Mouse (Mus musculus) heart, embryonic 16.5 days (tissue): Measurements from ENCODE around the gene Brd4. TPM values are rescaled to one million over a fixed set of nuclear protein-coding genes. Genes with fewer than 3 reads are reported as not detected.

Experiments used
- ATAC-seq: fragments of 200-750 bp; cut with Nextera tagmentation; replicated peaks from 2 replicates; pipeline ENCODE4 v1.8.0; 2017; ENCODE audit warnings: moderate number of reproducible peaks; ENCODE audit not compliant: insufficient read depth, low FRiP score; ENCODE audit errors: extremely low read depth
- H3K27ac ChIP-seq: fragments of 300-500 bp; sonication (generic); 2 replicates; pipeline ENCODE4 v1.5.1; 2014; ENCODE audit warnings: mild to moderate bottlenecking, low read length, control low read depth, moderate library complexity
- H3K27me3 ChIP-seq: fragments of 300-500 bp; sonication (generic); 2 replicates; pipeline ENCODE4 v1.6.1; 2014; ENCODE audit warnings: low read length, mixed read lengths; ENCODE audit not compliant: control insufficient read depth, insufficient read depth
- H3K36me3 ChIP-seq: fragments of 300-500 bp; sonication (generic); 2 replicates; pipeline ENCODE4 v1.6.1; 2014; ENCODE audit not compliant: control insufficient read depth, insufficient read depth
- H3K4me1 ChIP-seq: fragments of 300-500 bp; sonication (generic); 2 replicates; pipeline ENCODE4 v1.6.1; 2014; ENCODE audit warnings: low read length, mixed read lengths; ENCODE audit not compliant: control insufficient read depth, insufficient read depth
- H3K4me2 ChIP-seq: fragments of 300-500 bp; sonication (generic); 2 replicates; pipeline ENCODE4 v1.6.1; 2014; ENCODE audit warnings: low read depth, mild to moderate bottlenecking, control low read depth, low read length
- H3K4me3 ChIP-seq: fragments of 300-500 bp; sonication (generic); 2 replicates; pipeline ENCODE4 v1.5.1; 2014; ENCODE audit warnings: mild to moderate bottlenecking, control low read depth, low read length
- H3K9ac ChIP-seq: fragments of 300-500 bp; sonication (generic); 2 replicates; pipeline ENCODE4 v1.6.1; 2014; ENCODE audit warnings: low read length, control low read depth
- H3K9me3 ChIP-seq: fragments of 300-500 bp; sonication (generic); replicated peaks from 2 replicates; pipeline ENCODE4 v1.6.1; 2016; ENCODE audit warnings: low read length; ENCODE audit not compliant: control insufficient read depth
- WGBS: fragments of 180-500 bp; shearing (Covaris S2); extraction: QIAGEN DNeasy Blood & Tissue Kit; methylation state at CpG from one replicate; pipeline ENCODE4 v1.1.7; 2014; 5-methylcytosine and 5-hydroxymethylcytosine counted together
- polyA plus RNA-seq: library from polyadenylated mRNA; unstranded; fragments of >200 nt; fragmentation: Nextera tagmentation; extraction: Ambion mirVana; gene quantifications from 2 replicates; pipeline ENCODE4 v1.2.1, GENCODE M21; 2015

Gene Brd4
- polyA plus RNA-seq, 1 experiment from 2014 or later: 54.1 TPM

- peaks cover 33% of the 10 kb centered on the region for H3K4me1 ChIP-seq
- 63% methylated on average over 3 of the region's 3 CpGs for WGBS
- H3K9me3 ChIP-seq: no peaks in the 10 kb centered on the region
- ATAC-seq: 0 out of 2 replicates have a peak, but pooled peaks have one; percentile 64
- H3K27ac ChIP-seq: peak overlapping the region; percentile 49
- no peak overlapping the region for H3K4me2 ChIP-seq
- H3K4me3 ChIP-seq: no peak overlapping the region
- H3K27me3 ChIP-seq: no peaks in the 10 kb centered on the region
- H3K9ac ChIP-seq: no peak overlapping the region
- no peaks in the 10 kb centered on the region for H3K36me3 ChIP-seq
These were observed 16.0 kb downstream of the Brd4 start for GRCm38 (mm10) chr17:32268540-32268960.

DNA sequence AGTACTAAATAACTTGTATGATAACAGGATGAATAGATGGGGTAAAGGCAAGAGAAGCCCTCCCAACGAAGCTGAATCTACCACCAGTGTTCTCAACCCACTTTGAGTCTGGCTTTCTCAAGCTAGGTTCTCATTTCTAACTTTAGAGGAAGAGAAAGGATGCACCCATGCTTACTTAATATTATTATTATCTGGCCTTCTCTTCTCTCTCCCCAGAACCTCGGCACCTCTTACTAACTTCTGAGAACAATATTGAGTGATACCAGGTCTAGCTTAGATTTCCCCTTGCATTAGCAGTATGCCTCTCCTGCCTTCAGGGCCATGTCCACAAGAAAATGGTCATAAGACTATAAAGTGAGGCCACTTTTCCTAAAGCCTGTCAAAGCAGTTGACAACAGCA, 16.4 kb downstream of the Brd4 start:
- Histone ChIP-seq H3K4me2 (no peak overlapping the region), H3K4me3 (no peak overlapping the region), H3K36me3 (no peaks in the 10 kb centered on the region), H3K9ac (no peak overlapping the region), H3K4me1 (peaks cover 33% of the 10 kb centered on the region), H3K27ac (peak overlapping the region; percentile 66), H3K9me3 (no peaks in the 10 kb centered on the region), H3K27me3 (no peaks in the 10 kb centered on the region)
- WGBS: 69% methylated on average over 2 of the region's 2 CpGs
- ATAC-seq: no peak; the same call in 1 of the 2 replicates

- Histone ChIP-seq H3K4me2 (no peak overlapping the region), H3K4me1 (peaks cover 36% of the 10 kb centered on the region), H3K36me3 (no peaks in the 10 kb centered on the region), H3K9me3 (no peaks in the 10 kb centered on the region), H3K4me3 (no peak overlapping the region), H3K27me3 (no peaks in the 10 kb centered on the region), H3K9ac (no peak overlapping the region), H3K27ac (peak overlapping the region; percentile 66; the same call in 1 of the 2 replicates)
- ATAC-seq: no peak
- 30% methylated on average over 1 of the region's 1 CpGs for WGBS
These were observed 16.9 kb downstream of the Brd4 start for GRCm38 (mm10) chr17:32267617-32268016.

DNA sequence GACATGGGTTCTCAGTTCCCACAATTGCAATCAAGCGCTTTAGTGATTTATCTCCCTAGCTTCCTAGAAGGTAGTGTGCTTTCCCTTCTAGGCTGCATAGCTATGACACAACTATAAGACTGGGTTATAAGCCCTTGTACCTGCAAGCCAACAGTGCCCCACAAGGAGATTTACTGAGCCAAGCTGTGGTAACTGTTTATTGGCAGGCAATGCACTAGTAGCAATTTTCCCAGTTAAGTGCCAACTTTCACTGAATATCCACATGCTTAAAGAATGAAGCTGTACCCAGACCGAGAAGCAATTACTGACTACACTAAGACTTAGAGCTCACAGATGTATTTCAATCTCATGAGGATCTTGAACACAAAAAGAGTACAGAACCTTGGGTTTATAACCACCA, 20.9 kb downstream of the Brd4 start:
- Histone ChIP-seq H3K4me2 (no peak overlapping the region), H3K27ac (no peak overlapping the region), H3K4me3 (no peak overlapping the region), H3K27me3 (no peaks in the 10 kb centered on the region), H3K9ac (no peak overlapping the region), H3K9me3 (no peaks in the 10 kb centered on the region), H3K4me1 (peaks cover 20% of the 10 kb centered on the region), H3K36me3 (peaks cover 5% of the 10 kb centered on the region; the same call in 1 of the 2 replicates)
- ATAC-seq: no peak
- WGBS: 79% methylated on average over 2 of the region's 2 CpGs

DNA sequence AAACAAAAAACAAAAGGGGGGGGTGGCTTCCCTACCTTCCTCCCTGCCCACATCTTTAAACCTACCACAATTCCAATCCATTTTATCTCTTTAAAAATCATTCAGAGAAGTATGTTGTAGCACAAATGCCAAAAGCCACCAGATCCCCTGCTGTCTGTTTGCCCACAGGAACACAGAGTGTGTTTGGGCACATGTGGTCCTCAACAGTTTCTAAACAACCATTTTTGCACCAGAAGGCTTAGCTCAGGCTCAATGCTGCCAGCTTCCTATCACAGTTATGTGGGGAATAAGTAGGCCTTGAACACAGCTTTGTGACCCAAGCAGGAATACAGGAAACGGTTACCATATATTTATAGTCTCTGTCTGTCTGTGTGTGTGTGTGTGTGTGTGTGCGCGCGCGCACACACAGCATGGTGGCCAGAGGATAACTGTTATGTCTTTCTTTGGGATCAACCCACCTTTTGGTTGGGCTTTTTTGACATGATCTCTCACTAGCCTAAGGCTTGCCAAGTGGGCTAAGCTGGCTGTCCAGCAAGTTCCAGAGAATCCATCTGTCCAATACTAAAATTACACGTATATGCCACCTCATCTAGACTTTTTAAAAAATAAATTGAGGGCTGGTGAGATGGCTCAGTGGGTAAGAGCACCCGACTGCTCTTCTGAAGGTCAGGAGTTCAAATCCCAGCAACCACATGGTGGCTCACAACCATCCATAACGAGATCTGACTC, 21.5 kb downstream of the Brd4 start:
- no peak overlapping the region for H3K4me3 ChIP-seq
- no peak overlapping the region for H3K9ac ChIP-seq
- H3K4me1 ChIP-seq: peaks cover 18% of the 10 kb centered on the region
- H3K27me3 ChIP-seq: no peaks in the 10 kb centered on the region
- WGBS: 85% methylated on average over 8 of the region's 8 CpGs
- H3K27ac ChIP-seq: no peak overlapping the region
- no peaks in the 10 kb centered on the region for H3K9me3 ChIP-seq
- H3K4me2 ChIP-seq: no peak overlapping the region
- ATAC-seq: no peak
- peaks cover 5% of the 10 kb centered on the region; the same call in 1 of the 2 replicates for H3K36me3 ChIP-seq

DNA sequence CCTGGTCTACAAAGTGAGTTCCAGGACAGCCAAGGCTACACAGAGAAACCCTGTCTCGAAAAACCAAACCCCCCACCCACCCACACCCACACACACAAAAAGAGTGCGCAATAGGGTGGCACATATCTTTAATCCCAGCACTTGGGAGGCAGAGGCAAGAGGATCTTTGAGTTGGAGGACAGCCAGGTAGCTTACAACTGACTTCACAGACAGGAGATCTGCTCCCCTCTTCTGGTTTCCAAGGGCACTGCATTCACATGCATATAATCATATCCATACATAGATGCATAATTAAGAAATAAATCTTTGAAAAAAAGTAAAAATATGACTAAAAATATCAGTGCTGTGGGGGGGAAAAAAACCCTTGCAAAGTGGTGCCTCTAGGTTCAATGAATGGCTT, 25.7 kb downstream of the Brd4 start:
- no peak for ATAC-seq
- Histone ChIP-seq H3K27me3 (no peaks in the 10 kb centered on the region), H3K4me1 (peaks cover 20% of the 10 kb centered on the region), H3K9ac (no peak overlapping the region), H3K9me3 (no peaks in the 10 kb centered on the region), H3K36me3 (peaks cover 5% of the 10 kb centered on the region; the same call in 1 of the 2 replicates), H3K27ac (no peak overlapping the region), H3K4me3 (no peak overlapping the region), H3K4me2 (no peak overlapping the region)
- 90% methylated on average over 2 of the region's 2 CpGs for WGBS

GRCm38 (mm10) chr17:32257944-32258343, 26.6 kb downstream of the Brd4 start:
- H3K9me3 ChIP-seq: no peaks in the 10 kb centered on the region
- peak overlapping the region; percentile 69 for H3K27ac ChIP-seq
- whole genome bisulfite sequencing: 29% methylated on average over 6 of the region's 6 CpGs
- no peak overlapping the region for H3K9ac ChIP-seq
- H3K4me3 ChIP-seq: no peak overlapping the region
- H3K4me1 ChIP-seq: peaks cover 18% of the 10 kb centered on the region
- peak overlapping the region; percentile 20 for H3K4me2 ChIP-seq
- H3K36me3 ChIP-seq: peaks cover 7% of the 10 kb centered on the region
- ATAC-seq: peak; percentile 38
- no peaks in the 10 kb centered on the region for H3K27me3 ChIP-seq

DNA sequence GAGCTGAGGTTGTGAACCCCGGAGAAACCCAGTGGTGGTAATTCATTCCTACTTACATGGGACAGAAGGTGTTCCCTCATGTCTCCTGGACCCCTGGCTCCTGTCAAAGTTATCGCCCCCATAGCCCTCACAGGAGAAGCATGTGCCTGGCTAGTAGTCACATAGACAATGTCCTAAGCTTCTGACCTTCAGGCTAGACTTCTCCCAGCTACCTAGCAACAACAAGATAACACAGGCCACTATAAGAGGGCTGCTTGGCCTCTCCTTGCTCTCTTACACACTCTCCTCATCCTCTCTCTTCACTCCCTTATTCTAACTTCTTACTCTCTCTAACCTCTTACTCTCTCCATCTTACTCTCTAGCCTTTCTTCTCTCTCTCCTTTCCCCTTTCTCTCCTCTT, 27.1 kb downstream of the Brd4 start:
- WGBS: 56% methylated on average over 2 of the region's 2 CpGs
- H3K27ac ChIP-seq: peak overlapping the region; percentile 17
- peak overlapping the region; percentile 20 for H3K4me2 ChIP-seq
- no peak overlapping the region for H3K4me3 ChIP-seq
- no peak overlapping the region for H3K9ac ChIP-seq
- peaks cover 17% of the 10 kb centered on the region for H3K4me1 ChIP-seq
- H3K27me3 ChIP-seq: no peaks in the 10 kb centered on the region
- peaks cover 10% of the 10 kb centered on the region for H3K36me3 ChIP-seq
- H3K9me3 ChIP-seq: no peaks in the 10 kb centered on the region
- 0 out of 2 replicates have a peak, but pooled peaks have one; percentile 35 for ATAC-seq

DNA sequence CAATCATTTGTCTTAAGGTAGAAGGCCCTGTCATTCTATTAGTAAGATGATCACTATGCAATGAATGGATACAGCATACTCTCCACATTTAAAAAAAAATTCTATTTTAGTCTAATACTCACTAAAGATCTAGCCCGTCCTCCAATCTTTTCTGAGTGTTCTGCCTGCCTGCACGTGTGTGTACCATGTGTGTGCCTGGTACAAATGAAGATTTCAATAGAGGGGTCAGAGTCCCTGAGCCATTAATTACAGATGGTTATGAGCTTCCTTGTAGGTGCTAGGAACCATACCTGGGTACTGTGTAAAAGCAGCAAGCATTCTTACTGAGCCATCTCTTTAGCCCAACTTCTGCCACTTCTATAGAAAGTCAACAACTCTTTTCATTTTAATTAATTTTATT, 27.6 kb downstream of the Brd4 start:
- Histone ChIP-seq H3K9ac (no peak overlapping the region), H3K9me3 (no peaks in the 10 kb centered on the region), H3K27ac (no peak overlapping the region; the same call in 1 of the 2 replicates), H3K36me3 (peaks cover 11% of the 10 kb centered on the region), H3K4me3 (no peak overlapping the region), H3K4me2 (no peak overlapping the region), H3K27me3 (no peaks in the 10 kb centered on the region), H3K4me1 (peaks cover 17% of the 10 kb centered on the region)
- ATAC-seq: no peak
- WGBS: 75% methylated on average over 2 of the region's 2 CpGs
